Mouse (Mus musculus): ENCODE data around the gene Map3k7.

Gene Map3k7

GRCm38 (mm10) chr4:31963354-31964193 is at the start of gene Map3k7:
TSS of gene Map3k7 (plus strand) at chr4:31964097.
- DNase-seq (ENCODE audit: extremely low read depth, low read depth, low spot score) = peak; percentile 30

DNA sequence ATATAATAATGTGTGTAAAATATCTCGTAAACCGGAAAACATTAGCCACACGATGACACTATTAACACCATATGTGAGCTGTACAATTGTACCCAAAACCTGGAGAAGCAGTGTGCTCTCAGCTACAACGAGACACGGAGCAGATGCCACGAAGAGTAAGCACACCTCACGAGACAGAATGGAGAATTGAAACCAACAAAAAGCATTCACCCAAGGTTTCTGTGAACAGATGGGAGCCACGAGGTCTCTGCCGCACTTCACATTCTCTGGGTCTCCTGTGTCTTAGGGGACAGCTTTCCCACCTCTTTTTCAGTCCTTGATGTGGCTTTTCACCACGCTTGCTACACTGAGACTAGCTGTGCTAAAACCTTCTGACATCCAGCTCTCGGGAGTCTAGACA is 48.8 kb upstream of the Map3k7 start:
- DNase-seq (ENCODE audit: extremely low read depth, low read depth, low spot score) = no peak

- DNase-seq (ENCODE audit: extremely low read depth, low read depth, low spot score) = no peak
Observed at GRCm38 (mm10) chr4:31918717-31919116, 45.2 kb upstream of the Map3k7 start.

GRCm38 (mm10) chr4:31922215-31922614 is 41.7 kb upstream of the Map3k7 start:
- no peak for DNase-seq (ENCODE audit: extremely low read depth, low read depth, low spot score)

DNA sequence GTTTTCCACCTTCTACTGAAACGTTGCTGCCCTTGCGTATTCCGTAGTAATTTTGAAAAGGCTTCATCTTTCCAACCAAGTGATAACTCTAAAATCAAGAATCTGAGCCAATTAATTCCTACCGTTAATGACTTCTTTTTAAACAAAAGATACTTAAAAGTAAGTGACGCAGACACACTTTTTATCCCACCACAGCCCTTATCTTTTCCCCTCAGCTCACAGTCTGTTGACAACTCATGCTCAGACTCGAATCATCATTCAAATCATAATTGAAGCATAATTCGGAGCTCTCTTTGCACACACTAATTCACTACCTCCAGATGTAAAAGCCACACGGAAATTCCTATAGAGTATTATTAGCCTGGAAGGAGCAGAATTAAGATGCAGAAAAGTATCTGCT is 40.5 kb upstream of the Map3k7 start:
- DNase-seq (ENCODE audit: extremely low read depth, low read depth, low spot score) = no peak

- no peak for DNase-seq (ENCODE audit: extremely low read depth, low read depth, low spot score)
Observed at GRCm38 (mm10) chr4:31924301-31925185, 39.4 kb upstream of the Map3k7 start.

DNA sequence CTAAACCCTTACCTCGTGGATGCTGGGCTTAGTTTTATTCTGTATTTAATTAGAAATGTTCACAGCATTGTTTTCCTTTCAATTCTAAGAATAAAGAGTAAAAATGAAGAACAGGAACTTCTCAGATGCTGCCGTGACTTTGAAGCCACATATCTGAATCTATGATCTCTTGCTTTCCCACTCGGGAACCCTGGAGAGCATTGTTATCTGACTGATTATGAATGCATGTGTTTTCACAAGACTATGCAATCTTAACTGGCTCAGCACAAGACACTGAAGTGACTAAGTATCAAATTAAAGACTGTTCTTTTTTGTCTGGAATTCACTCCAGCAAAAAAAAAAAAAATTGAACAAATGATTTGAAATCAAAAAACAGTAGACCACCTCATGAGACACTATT is 30.7 kb upstream of the Map3k7 start:
- no peak for DNase-seq (ENCODE audit: extremely low read depth, low read depth, low spot score)

GRCm38 (mm10) chr4:31935831-31936306 is 28.0 kb upstream of the Map3k7 start:
- no peak for DNase-seq (ENCODE audit: extremely low read depth, low read depth, low spot score)

GRCm38 (mm10) chr4:31936358-31936757 is 27.5 kb upstream of the Map3k7 start:
- DNase-seq (ENCODE audit: extremely low read depth, low read depth, low spot score) = no peak

DNA sequence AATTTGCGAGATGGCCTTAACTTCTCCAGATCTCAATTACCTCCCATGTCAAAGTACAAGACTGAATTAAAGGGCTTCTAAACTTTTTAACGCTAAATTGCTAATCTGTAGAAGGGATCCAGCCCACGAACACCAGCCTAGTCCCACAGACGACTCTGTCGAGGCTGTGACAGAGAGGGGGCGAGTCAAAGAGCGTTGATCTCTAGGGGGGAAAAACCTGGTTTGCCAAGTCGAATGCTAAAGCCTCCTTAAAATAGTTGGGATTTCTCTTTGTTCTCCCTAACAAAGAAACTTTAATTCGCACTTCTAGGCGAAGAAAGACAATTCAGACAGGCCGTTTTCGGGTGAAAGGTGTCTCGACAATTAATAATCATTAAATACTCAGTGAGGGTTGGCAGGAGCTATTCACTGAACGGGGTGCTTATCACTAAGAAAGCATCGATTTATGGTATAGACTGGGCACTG is 27.0 kb upstream of the Map3k7 start:
- DNase-seq (ENCODE audit: extremely low read depth, low read depth, low spot score) = no peak

GRCm38 (mm10) chr4:31937376-31938281 is 26.3 kb upstream of the Map3k7 start:
- DNase-seq (ENCODE audit: extremely low read depth, low read depth, low spot score) = no peak

- DNase-seq (ENCODE audit: extremely low read depth, low read depth, low spot score) = no peak
Observed at GRCm38 (mm10) chr4:31938416-31939106, 25.3 kb upstream of the Map3k7 start.

DNA sequence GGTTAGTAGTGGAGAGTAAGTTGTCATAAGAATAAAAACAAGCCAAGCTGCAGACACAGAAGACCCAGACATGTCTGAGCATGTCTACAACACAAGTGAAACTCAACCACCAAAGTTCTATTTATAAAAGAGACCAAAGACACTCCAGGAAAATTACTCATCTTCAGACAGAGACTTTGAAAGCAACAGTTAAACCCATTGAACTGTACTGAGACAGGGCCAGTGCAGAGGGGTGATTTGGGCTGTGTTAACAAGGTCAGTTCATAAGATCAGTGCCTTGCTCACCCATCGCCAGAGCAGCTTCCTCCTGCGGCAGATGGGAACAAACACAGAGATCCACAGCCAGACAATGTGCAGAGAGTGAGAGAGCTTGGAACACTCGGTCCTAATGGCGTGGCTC is 22.3 kb upstream of the Map3k7 start:
- DNase-seq (ENCODE audit: extremely low read depth, low read depth, low spot score) = no peak

DNA sequence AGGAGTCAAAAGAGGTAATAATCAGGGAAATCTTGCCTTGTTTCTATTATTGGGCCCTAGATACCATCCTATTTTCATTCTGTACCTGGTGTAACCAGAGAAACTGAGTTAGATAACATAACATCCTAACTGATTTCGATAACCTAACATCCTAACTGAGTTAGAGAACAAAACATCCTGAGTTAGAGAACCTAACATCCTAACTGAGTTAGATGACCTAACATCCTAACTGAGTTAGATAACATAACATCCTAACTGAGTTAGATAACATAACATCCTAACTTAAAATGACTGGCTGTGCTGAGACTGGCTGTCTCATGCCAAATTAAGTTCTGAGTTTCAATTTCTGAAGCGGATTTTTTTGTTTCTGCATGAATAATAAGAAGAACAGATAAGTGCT is 20.9 kb upstream of the Map3k7 start:
- DNase-seq (ENCODE audit: extremely low read depth, low read depth, low spot score) = no peak

GRCm38 (mm10) chr4:31964194-31964875 is 438 bp downstream of the Map3k7 start:
- DNase-seq (ENCODE audit: extremely low read depth, low read depth, low spot score) = no peak

- no peak for DNase-seq (ENCODE audit: extremely low read depth, low read depth, low spot score)
Observed at GRCm38 (mm10) chr4:31965208-31965607, 1.3 kb downstream of the Map3k7 start.

DNA sequence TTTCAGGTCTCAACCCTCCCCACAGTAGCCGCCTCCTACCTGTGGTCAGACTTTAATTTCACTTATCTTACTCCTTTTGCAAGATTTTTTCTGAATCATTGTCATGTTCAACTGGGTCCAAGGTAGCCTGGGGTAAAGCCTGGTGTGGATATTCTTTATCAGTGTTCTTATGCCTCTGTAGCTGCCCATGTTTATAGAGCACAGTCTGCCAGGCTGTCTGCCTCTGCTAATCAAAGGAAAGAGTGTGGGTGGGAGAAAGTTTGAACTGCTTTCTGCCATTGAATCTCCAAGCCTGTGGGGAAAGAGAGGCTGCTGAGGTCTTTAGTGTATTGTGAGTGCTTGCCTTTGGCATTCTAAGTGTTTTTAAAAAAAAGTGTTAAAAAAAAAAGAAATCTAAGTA is 7.5 kb downstream of the Map3k7 start:
- no peak for DNase-seq (ENCODE audit: extremely low read depth, low read depth, low spot score)

GRCm38 (mm10) chr4:31972181-31972580 is 8.3 kb downstream of the Map3k7 start:
- no peak for DNase-seq (ENCODE audit: extremely low read depth, low read depth, low spot score)

GRCm38 (mm10) chr4:31975260-31975950 is 11.5 kb downstream of the Map3k7 start:
- no peak for DNase-seq (ENCODE audit: extremely low read depth, low read depth, low spot score)
